Mouse (Mus musculus): ENCODE results near the gene Fgfr3. TPM values are rescaled to one million over a fixed set of nuclear protein-coding genes. Genes with fewer than 3 reads are reported as not detected.

Fgfr3 gene
- polyA plus RNA-seq, 1 experiment: 2.7 TPM

- H3K36me3 ChIP-seq (ENCODE audit: control insufficient read depth, insufficient read depth): no peaks in the 10 kb centered on the region
These were observed 5.0 kb upstream of the Fgfr3 start for GRCm38 (mm10) chr5:33716467-33716866.

GRCm38 (mm10) chr5:33718460-33718859 lies 3.0 kb upstream of the Fgfr3 start:
- no peak overlapping the region for H3ac ChIP-seq (ENCODE audit: control insufficient read depth, insufficient read length)
- H3K79me2 ChIP-seq (ENCODE audit: control insufficient read depth, insufficient read depth): no peaks in the 10 kb centered on the region
- no peak overlapping the region for H3K4me2 ChIP-seq (ENCODE audit: low read depth)
- TF ChIP-seq REST (IDR thresholded peaks at IDR 0.05; ENCODE audit: insufficient read depth, insufficient read length): no peak
- no peak for TF ChIP-seq TCF12 (IDR thresholded peaks at IDR 0.05; ENCODE audit: insufficient read depth, poor library complexity, severe bottlenecking)
- no peak for TF ChIP-seq MYOG (IDR thresholded peaks at IDR 0.05; ENCODE audit: control insufficient read depth in 1 of 3, insufficient read depth in 1 of 3, insufficient read length in 2 of 3, low read depth in 2 of 3)
- H3K36me3 ChIP-seq (ENCODE audit: control insufficient read depth, insufficient read depth): no peaks in the 10 kb centered on the region
- H3K4me3 ChIP-seq: no peak overlapping the region
- H3K27me3 ChIP-seq (ENCODE audit: control insufficient read depth, insufficient read depth, insufficient read length): peaks cover 23% of the 10 kb centered on the region

More at GRCm38 (mm10) chr5:33716467-33716866, 5.0 kb upstream of the Fgfr3 start:
- no peak overlapping the region for H3K4me2 ChIP-seq (ENCODE audit: low read depth)
- no peak overlapping the region for H3ac ChIP-seq (ENCODE audit: control insufficient read depth, insufficient read length)
- H3K79me2 ChIP-seq (ENCODE audit: control insufficient read depth, insufficient read depth): no peaks in the 10 kb centered on the region
- no peak for TF ChIP-seq MYOD1 (IDR thresholded peaks at IDR 0.05; ENCODE audit: control insufficient read depth in 1 of 3, insufficient read length in 2 of 3, low read depth in 2 of 3)
- TF ChIP-seq SRF (IDR thresholded peaks at IDR 0.05; ENCODE audit: control insufficient read depth, insufficient read length, low read depth): no peak
- TF ChIP-seq MYOG (IDR thresholded peaks at IDR 0.05; ENCODE audit: control insufficient read depth in 1 of 3, insufficient read depth in 1 of 3, insufficient read length in 2 of 3, low read depth in 2 of 3): no peak
- no peak for TF ChIP-seq CEBPB (IDR thresholded peaks at IDR 0.05; ENCODE audit: insufficient read depth, poor library complexity, severe bottlenecking)
- TF ChIP-seq TCF12 (IDR thresholded peaks at IDR 0.05; ENCODE audit: insufficient read depth, poor library complexity, severe bottlenecking): no peak
- no peak overlapping the region for H3K4me3 ChIP-seq
- H3K27me3 ChIP-seq (ENCODE audit: control insufficient read depth, insufficient read depth, insufficient read length): peaks cover 21% of the 10 kb centered on the region

- H3K36me3 ChIP-seq (ENCODE audit: control insufficient read depth, insufficient read depth): no peaks in the 10 kb centered on the region
- TF ChIP-seq CEBPB (IDR thresholded peaks at IDR 0.05; ENCODE audit: insufficient read depth, poor library complexity, severe bottlenecking) (no peak), TCF12 (IDR thresholded peaks at IDR 0.05; ENCODE audit: insufficient read depth, poor library complexity, severe bottlenecking) (peak; percentile 28), MYOD1 (IDR thresholded peaks at IDR 0.05; ENCODE audit: control insufficient read depth in 1 of 3, insufficient read length in 2 of 3, low read depth in 2 of 3) (peak; percentile 11 to 92 (median 56)), E2F4 (IDR thresholded peaks at IDR 0.05; ENCODE audit: insufficient read depth) (no peak), REST (IDR thresholded peaks at IDR 0.05; ENCODE audit: insufficient read depth, insufficient read length) (no peak), TCF3 (IDR thresholded peaks at IDR 0.05; ENCODE audit: insufficient read length, low read depth) (peak; percentile 28), USF1 (IDR thresholded peaks at IDR 0.05; ENCODE audit: low read depth) (no peak), MYOG (IDR thresholded peaks at IDR 0.05; ENCODE audit: control insufficient read depth in 1 of 3, insufficient read depth in 1 of 3, insufficient read length in 2 of 3, low read depth in 2 of 3) (peak; percentile 63 to 95 (median 72)), MAX (IDR thresholded peaks at IDR 0.05; ENCODE audit: low read depth) (no peak), POLR2A (IDR thresholded peaks at IDR 0.05; ENCODE audit: insufficient read length, low read depth) (no peak)
- peak overlapping the region; percentile 53 for H3ac ChIP-seq (ENCODE audit: control insufficient read depth, insufficient read length)
- H3K4me3 ChIP-seq: peak overlapping the region; percentile 31
- H3K27me3 ChIP-seq (ENCODE audit: control insufficient read depth, insufficient read depth, insufficient read length): peaks cover 20% of the 10 kb centered on the region
- peak overlapping the region; percentile 68 for H3K4me2 ChIP-seq (ENCODE audit: low read depth)
- H3K79me2 ChIP-seq (ENCODE audit: control insufficient read depth, insufficient read depth): no peaks in the 10 kb centered on the region
These were observed 503 bp upstream of the Fgfr3 start for GRCm38 (mm10) chr5:33720852-33721490.

- Histone ChIP-seq H3K36me3 (ENCODE audit: control insufficient read depth, insufficient read depth) (no peaks in the 10 kb centered on the region), H3K4me3 (peak overlapping the region; percentile 31), H3ac (ENCODE audit: control insufficient read depth, insufficient read length) (peak overlapping the region; percentile 53), H3K27me3 (ENCODE audit: control insufficient read depth, insufficient read depth, insufficient read length) (peaks cover 20% of the 10 kb centered on the region), H3K4me2 (ENCODE audit: low read depth) (peak overlapping the region; percentile 68), H3K79me2 (ENCODE audit: control insufficient read depth, insufficient read depth) (no peaks in the 10 kb centered on the region)
- TF ChIP-seq CEBPB (IDR thresholded peaks at IDR 0.05; ENCODE audit: insufficient read depth, poor library complexity, severe bottlenecking): no peak
- TF ChIP-seq POLR2A (IDR thresholded peaks at IDR 0.05; ENCODE audit: insufficient read length, low read depth): no peak
- no peak for TF ChIP-seq MAX (IDR thresholded peaks at IDR 0.05; ENCODE audit: low read depth)
- TF ChIP-seq USF1 (IDR thresholded peaks at IDR 0.05; ENCODE audit: low read depth): no peak
- TF ChIP-seq REST (IDR thresholded peaks at IDR 0.05; ENCODE audit: insufficient read depth, insufficient read length): no peak
- TF ChIP-seq TCF3 (IDR thresholded peaks at IDR 0.05; ENCODE audit: insufficient read length, low read depth): no peak
- TF ChIP-seq E2F4 (IDR thresholded peaks at IDR 0.05; ENCODE audit: insufficient read depth): no peak
- no peak for TF ChIP-seq POLR2AphosphoS2 (IDR thresholded peaks at IDR 0.05; ENCODE audit: insufficient read length, low read depth)
- TF ChIP-seq TCF12 (IDR thresholded peaks at IDR 0.05; ENCODE audit: insufficient read depth, poor library complexity, severe bottlenecking): no peak
- TF ChIP-seq MYOD1 (IDR thresholded peaks at IDR 0.05; ENCODE audit: control insufficient read depth in 1 of 3, insufficient read length in 2 of 3, low read depth in 2 of 3): no peak
- no peak for TF ChIP-seq SRF (IDR thresholded peaks at IDR 0.05; ENCODE audit: control insufficient read depth, insufficient read length, low read depth)
- TF ChIP-seq MYOG (IDR thresholded peaks at IDR 0.05; ENCODE audit: control insufficient read depth in 1 of 3, insufficient read depth in 1 of 3, insufficient read length in 2 of 3, low read depth in 2 of 3): no peak
These were observed 968 bp downstream of the Fgfr3 start for GRCm38 (mm10) chr5:33722266-33723018.

Measured in myocyte (in vitro differentiated cells).